Mouse (Mus musculus) adrenal gland, postnatal 4 days (tissue): ENCODE measurements around the gene Ttc23. TPM values are rescaled to one million over a fixed set of nuclear protein-coding genes. Genes with fewer than 3 reads are reported as not detected.
A peak's percentile ranks its signal among the peaks of the same experiment; 100 is the strongest.

Experiments
- DNase-seq, 2 experiments: peaks; one replicate each; pipeline ENCODE4 v3.0.0; 2021 to 2022; ENCODE audit warnings: low spot score in 2 of 2, mixed read lengths in 2 of 2
- microRNA-seq: library from miRNA; unstranded; fragments of <30 nt; microRNA quantifications from one replicate; pipeline ENCODE4 v1.2.0, GENCODE M21; 2021
- total RNA-seq, 2 experiments: library from RNA; stranded (reverse); gene quantifications; 2 replicates each; pipeline ENCODE4 v1.2.3; 2021

Gene Ttc23
- total RNA-seq, 2 experiments from 2014 or later, result 46.1 to 46.6 TPM

GRCm38 (mm10) chr7:67797065-67797464, 149.9 kb downstream of the Ttc23 start:
- DNase-seq, result no peak

GRCm38 (mm10) chr7:67798476-67798875, 151.3 kb downstream of the Ttc23 start:
- no peak for DNase-seq

GRCm38 (mm10) chr7:67800547-67800946, 153.3 kb downstream of the Ttc23 start:
- no peak for DNase-seq

- no peak for DNase-seq
Observed at GRCm38 (mm10) chr7:67801022-67801421, 153.8 kb downstream of the Ttc23 start.

- DNase-seq, result peak; percentile 84 to 89
Observed at GRCm38 (mm10) chr7:67803015-67803856, 156.0 kb downstream of the Ttc23 start.

GRCm38 (mm10) chr7:67803857-67804215, 156.6 kb downstream of the Ttc23 start:
- DNase-seq, result no peak

Small RNA genes lying within 50 kb of the gene (microRNA-seq; reads per million reads assigned to microRNA genes)
- not detected for gene Gm23844

Other genes with a start within 250 kb of the Ttc23 start
- gene Lrrc28, start 2.1 kb upstream of the Ttc23 start, total RNA-seq, result 10 to 100 TPM; 17.1 to 18.8 TPM
- gene Synm, start 112.3 kb downstream of the Ttc23 start, total RNA-seq, result 1 to 10 TPM; 4.5 to 5.1 TPM